Mouse (Mus musculus) embryonic fibroblast, embryonic 13.5 days (primary cell): Measurements from ENCODE around the gene Gpr146. TPM values are rescaled to one million over a fixed set of nuclear protein-coding genes. Genes with fewer than 3 reads are reported as not detected.
"Not testable (repeated sequence)": the region's sequence is repeated elsewhere in the genome, so short reads cannot be mapped to it uniquely, and the experiment has no call there.

Source experiments
- H3K27ac ChIP-seq: 2 replicates; pipeline ENCODE4 v1.5.1; 2012; ENCODE audit warnings: low read length, control low read depth, inconsistent platforms; ENCODE audit not compliant: insufficient read depth
- H3K4me1 ChIP-seq: 2 replicates; pipeline ENCODE4 v1.6.1; 2011; ENCODE audit warnings: low read length; ENCODE audit not compliant: control insufficient read depth, insufficient read depth
- H3K4me3 ChIP-seq: 2 replicates; pipeline ENCODE4 v1.5.1; 2011; ENCODE audit warnings: mild to moderate bottlenecking, control low read depth, low read length; ENCODE audit not compliant: insufficient read depth
- CTCF ChIP-seq: IDR thresholded peaks from 2 replicates; pipeline ENCODE4 v1.5.1; 2011; ENCODE audit warnings: mild to moderate bottlenecking, control low read depth, low read length, moderate library complexity, borderline replicate concordance; ENCODE audit not compliant: insufficient read depth
- POLR2A ChIP-seq: IDR thresholded peaks from 2 replicates; pipeline ENCODE4 v1.6.1; 2011; ENCODE audit warnings: low read depth, mild to moderate bottlenecking, control low read depth, low read length, moderate library complexity
- polyA plus RNA-seq: library from polyadenylated mRNA; stranded (reverse); fragments of >200 nt; gene quantifications from 2 replicates; pipeline ENCODE4 v1.2.4, GENCODE M21; 2011; ENCODE audit warnings: low read depth; ENCODE audit not compliant: missing spikeins, insufficient read length

Gene Gpr146
- polyA plus RNA-seq: 0.72 and 0.88 TPM in 2 replicates

- H3K27ac ChIP-seq: no peak within 1 kb of the TSS
- peaks cover 20% of the 10 kb centered on the region for H3K4me1 ChIP-seq
- TF ChIP-seq POLR2A: no peak
- TF ChIP-seq CTCF: no peak
- no peak within 1 kb of the TSS for H3K4me3 ChIP-seq
These were observed at the start of gene Gpr146 for GRCm38 (mm10) chr5:139377468-139378270. Gene Gpr146, plus strand, starts transcription at chr5:139377697.

GRCm38 (mm10) chr5:139330766-139331165, 46.7 kb upstream of the Gpr146 start:
- no peak for TF ChIP-seq POLR2A
- TF ChIP-seq CTCF: no peak
- no peak overlapping the region for H3K27ac ChIP-seq

GRCm38 (mm10) chr5:139331742-139332141, 45.8 kb upstream of the Gpr146 start:
- H3K27ac ChIP-seq: no peak overlapping the region
- H3K4me1 ChIP-seq: no peaks in the 10 kb centered on the region
- no peak overlapping the region for H3K4me3 ChIP-seq
- TF ChIP-seq CTCF (peak; percentile 90; the same call in 1 of the 2 replicates), POLR2A (no peak)

More at GRCm38 (mm10) chr5:139330766-139331165, 46.7 kb upstream of the Gpr146 start:
- H3K4me3 ChIP-seq: no peak overlapping the region
- no peaks in the 10 kb centered on the region for H3K4me1 ChIP-seq

GRCm38 (mm10) chr5:139332590-139333272, 44.8 kb upstream of the Gpr146 start:
- Histone ChIP-seq H3K27ac (no peak overlapping the region), H3K4me1 (no peaks in the 10 kb centered on the region), H3K4me3 (no peak overlapping the region)
- TF ChIP-seq POLR2A (no peak), CTCF (no peak)

- Histone ChIP-seq H3K4me1 (no peaks in the 10 kb centered on the region), H3K27ac (no peak overlapping the region), H3K4me3 (no peak overlapping the region)
- TF ChIP-seq CTCF (no peak), POLR2A (no peak)
These were observed 44.0 kb upstream of the Gpr146 start for GRCm38 (mm10) chr5:139333301-139334013.

GRCm38 (mm10) chr5:139334394-139334793, 43.1 kb upstream of the Gpr146 start:
- not testable (repeated sequence) for H3K4me3 ChIP-seq, H3K4me1 ChIP-seq, H3K27ac ChIP-seq

GRCm38 (mm10) chr5:139335634-139336033, 41.9 kb upstream of the Gpr146 start:
- Histone ChIP-seq H3K4me3 (no peak overlapping the region), H3K27ac (no peak overlapping the region), H3K4me1 (no peaks in the 10 kb centered on the region)
- TF ChIP-seq POLR2A: no peak
- TF ChIP-seq CTCF: no peak

GRCm38 (mm10) chr5:139337826-139338370, 39.6 kb upstream of the Gpr146 start:
- Histone ChIP-seq H3K27ac (no peak overlapping the region), H3K4me3 (no peak overlapping the region), H3K4me1 (no peaks in the 10 kb centered on the region)
- no peak for TF ChIP-seq CTCF
- no peak for TF ChIP-seq POLR2A

GRCm38 (mm10) chr5:139338403-139338802, 39.1 kb upstream of the Gpr146 start:
- no peaks in the 10 kb centered on the region for H3K4me1 ChIP-seq
- TF ChIP-seq POLR2A (no peak), CTCF (no peak)

More at GRCm38 (mm10) chr5:139338403-139338802, 39.1 kb upstream of the Gpr146 start:
- Histone ChIP-seq H3K27ac (no peak overlapping the region), H3K4me3 (no peak overlapping the region)
